Mouse (Mus musculus) E14TG2a.4 (cell line): ENCODE data around the gene Pcdh9.

Experiments
- CTCF ChIP-seq: conservative IDR thresholded peaks from 2 replicates; pipeline ENCODE4 v1.5.1; 2014; ENCODE audit warnings: low read length
- NANOG ChIP-seq: IDR thresholded peaks from 2 replicates; pipeline ENCODE4 v1.6.1; 2014; ENCODE audit warnings: borderline replicate concordance, low read length, mixed read lengths
- POU5F1 ChIP-seq: IDR thresholded peaks from 2 replicates; pipeline ENCODE4 v1.6.1; 2014; ENCODE audit warnings: low read length, borderline replicate concordance

GRCm38 (mm10) chr14:93342781-93343180 lies 547.7 kb downstream of the Pcdh9 start:
- TF ChIP-seq CTCF (no peak), NANOG (no peak), POU5F1 (no peak)
